Mouse (Mus musculus): Measurements from ENCODE around the gene 4933407L21Rik. TPM values are rescaled to one million over a fixed set of nuclear protein-coding genes. Genes with fewer than 3 reads are reported as not detected.
A peak's percentile ranks its signal among the peaks of the same experiment; 100 is the strongest.

Gene 4933407L21Rik
- 1 to 10 TPM in 1 of 2 experiments, under 1 TPM in 1; 0.45 to 1.1 TPM for total RNA-seq (2021)
- long read RNA-seq, experiment 1: 0 reads
- long read RNA-seq, experiment 2: 0 reads

GRCm38 (mm10) chr1:85928057-85928687 is at the start of gene 4933407L21Rik:
Gene 4933407L21Rik, plus strand, starts transcription at chr1:85928483.
- no peak for DNase-seq (ENCODE audit: low spot score in 2 of 2)

DNA sequence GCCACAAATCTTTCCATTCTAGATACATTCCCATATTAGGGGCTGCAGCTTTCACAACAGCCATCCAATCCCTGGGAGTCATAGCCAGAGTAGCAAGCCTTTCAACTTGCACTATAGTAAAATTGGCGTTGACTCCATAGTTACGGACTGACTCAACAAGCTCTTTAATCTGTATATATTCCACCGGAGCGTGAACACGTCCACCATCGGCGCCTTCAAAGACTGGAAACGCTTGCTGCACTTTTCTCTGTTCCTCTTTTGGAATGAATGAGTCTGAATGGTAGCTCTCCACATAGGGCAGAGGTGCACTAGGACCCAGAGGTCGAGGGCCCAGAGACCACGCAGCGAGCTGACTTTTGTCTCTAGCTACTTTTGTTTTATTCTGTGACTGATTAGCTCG is 46.3 kb upstream of the 4933407L21Rik start:
- DNase-seq (ENCODE audit: low spot score in 2 of 2): no peak

- no peak for DNase-seq (ENCODE audit: low spot score in 2 of 2)
Measured at GRCm38 (mm10) chr1:85887221-85887620, 41.1 kb upstream of the 4933407L21Rik start.

DNA sequence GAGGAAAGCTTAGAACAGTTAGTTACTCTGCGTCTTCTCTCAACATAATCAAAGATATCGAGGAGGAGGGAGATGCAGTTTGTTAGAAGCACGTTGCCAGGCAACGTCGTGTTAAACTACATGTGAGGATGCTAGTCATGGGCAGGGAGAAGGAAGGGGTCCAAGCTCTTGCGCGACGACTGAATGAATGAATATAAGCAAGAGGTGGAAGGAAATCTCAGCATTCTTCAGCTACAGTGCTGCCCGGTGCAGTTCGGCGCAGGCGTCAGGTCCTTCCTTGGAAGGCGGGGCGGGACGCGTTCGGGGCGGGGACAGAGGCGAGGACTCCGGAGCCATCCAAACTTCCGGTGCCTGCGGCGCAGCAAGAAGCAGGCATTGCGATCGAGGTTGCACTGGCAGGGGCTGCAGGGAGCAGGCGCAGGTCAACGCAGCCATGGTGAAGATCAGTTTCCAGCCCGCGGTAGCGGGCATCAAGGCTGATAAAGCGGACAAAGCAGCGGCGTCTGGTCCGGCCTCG is 34.0 kb upstream of the 4933407L21Rik start, which contains the start of gene Itm2c:
Gene Itm2c (plus strand): TSS at position 51 of the 517 bp plus-strand sequence.
- peak; percentile 79 to 87 for DNase-seq (ENCODE audit: low spot score in 2 of 2)

DNA sequence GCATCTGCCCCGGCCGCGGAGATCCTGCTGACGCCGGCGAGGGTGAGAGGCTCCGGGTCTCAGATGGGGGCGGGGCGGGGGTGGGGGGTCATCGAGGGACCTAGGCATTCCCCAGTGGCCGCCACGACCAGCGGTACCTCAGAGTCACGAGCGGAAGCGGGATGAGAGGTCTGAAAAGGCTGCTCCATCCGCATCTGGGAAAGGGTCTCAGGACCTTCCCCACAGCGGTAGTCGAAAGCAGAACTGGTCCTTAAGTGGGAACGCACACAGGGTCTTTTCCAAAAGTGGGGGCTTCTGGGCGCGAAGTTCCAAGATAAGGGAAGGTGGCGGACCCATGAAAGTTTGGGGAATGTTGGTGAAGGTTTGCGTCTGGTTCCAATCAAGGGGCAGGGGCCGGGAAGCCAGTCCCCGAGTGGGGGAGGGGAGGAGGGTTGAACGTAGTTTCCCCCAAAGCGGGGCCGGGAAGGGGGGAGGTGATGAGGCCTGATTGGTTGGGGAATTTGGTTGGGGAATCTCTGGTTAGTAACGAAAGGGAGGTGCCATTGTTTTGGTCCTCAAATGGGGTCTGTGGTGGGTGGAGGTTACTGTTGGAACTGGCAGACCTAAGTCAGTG is 33.4 kb upstream of the 4933407L21Rik start:
- no peak for DNase-seq (ENCODE audit: low spot score in 2 of 2)

DNA sequence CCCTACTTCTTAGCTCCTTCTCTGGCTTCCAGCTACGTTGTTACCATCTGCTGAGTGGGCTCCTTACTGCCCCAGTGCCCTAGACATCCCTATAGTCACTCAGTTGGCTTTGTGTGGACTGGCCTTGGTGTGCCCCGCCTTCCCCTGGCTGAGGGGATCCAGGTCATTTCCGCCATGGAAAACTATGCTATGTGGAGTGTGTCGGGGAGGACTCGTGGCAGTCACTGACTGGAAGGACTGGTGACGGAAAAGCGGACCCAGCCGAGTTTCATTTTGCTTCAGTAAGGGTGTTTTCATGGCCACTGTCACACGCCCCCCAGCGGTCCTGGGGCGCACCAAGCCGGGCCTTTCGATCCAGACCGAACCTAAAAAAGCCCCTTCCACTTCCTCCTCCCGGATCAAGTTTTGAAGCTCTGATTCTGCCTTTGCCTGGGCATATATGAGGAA is 32.9 kb upstream of the 4933407L21Rik start:
- DNase-seq (ENCODE audit: low spot score in 2 of 2): peak in 1 of 2 experiments; percentile 57

DNA sequence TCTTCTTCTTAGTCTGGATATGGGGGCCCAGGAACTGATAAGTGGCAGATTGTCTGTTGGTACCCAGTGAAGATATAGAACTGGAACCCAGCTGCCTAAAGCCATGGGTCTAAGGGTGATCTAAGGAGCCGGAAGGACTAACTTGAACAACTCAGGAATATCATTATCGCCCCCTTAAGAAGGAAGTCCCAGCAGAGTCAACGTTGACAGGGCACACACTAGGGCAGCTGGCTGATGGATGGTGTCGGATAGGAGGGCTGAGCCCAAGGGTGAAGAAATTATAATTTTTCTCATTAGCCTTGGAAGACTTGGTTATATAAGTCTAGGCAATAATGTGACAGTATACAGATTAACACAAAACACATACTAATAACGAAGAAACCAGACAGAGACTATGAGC is 32.2 kb upstream of the 4933407L21Rik start:
- DNase-seq (ENCODE audit: low spot score in 2 of 2): no peak

GRCm38 (mm10) chr1:85896781-85897700 is 31.2 kb upstream of the 4933407L21Rik start:
- no peak for DNase-seq (ENCODE audit: low spot score in 2 of 2)

GRCm38 (mm10) chr1:85897901-85898760 is 30.2 kb upstream of the 4933407L21Rik start:
- no peak for DNase-seq (ENCODE audit: low spot score in 2 of 2)

DNA sequence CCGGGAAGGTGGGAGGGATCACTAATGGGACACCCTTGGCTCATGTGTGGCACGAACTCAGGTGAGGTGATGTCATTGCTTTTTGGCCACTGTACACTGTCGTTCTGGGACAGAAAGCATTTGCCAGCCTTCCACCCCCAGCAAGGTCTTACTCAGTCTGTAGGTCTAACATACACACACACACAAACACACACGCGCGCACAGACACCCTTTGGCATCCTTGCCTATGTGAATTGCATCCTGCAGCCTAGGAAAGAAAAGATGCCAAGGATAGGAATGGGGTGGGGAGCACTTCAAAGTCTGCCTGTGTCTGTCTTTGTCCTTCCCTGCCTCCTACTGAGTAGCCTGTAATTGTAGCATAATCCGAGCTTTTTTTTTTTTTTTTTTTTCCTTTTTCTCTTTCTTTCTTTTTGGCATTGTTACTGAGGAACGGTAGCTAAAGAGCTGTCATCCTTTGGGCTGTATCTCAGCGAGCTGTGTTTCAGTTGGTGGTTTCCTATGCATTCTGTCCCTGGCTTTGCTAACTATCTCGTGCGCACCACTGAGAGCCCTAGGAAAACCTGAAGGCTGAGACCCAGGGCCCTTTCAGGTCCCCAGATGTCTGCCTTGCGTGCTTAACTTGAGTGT is 29.4 kb upstream of the 4933407L21Rik start:
- DNase-seq (ENCODE audit: low spot score in 2 of 2): no peak

DNA sequence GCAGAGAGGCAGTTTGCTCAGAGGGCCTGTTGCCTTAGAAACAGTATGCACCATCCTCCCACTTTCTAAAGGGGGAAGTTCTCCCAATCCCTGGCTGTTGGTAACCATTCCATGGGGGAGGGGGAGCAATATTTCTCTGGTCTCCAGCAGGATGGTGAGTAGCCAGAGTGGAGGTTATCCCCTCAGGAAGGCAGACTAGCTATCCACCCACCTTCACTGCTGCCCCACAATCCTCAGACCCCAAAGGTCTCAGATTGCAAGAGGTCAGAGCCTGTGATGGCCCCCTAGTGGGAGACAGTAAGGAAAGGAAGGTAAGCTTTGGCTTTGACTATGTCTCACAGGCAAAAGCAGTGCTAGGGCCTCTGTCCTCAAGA is 28.9 kb upstream of the 4933407L21Rik start:
- no peak for DNase-seq (ENCODE audit: low spot score in 2 of 2)

DNA sequence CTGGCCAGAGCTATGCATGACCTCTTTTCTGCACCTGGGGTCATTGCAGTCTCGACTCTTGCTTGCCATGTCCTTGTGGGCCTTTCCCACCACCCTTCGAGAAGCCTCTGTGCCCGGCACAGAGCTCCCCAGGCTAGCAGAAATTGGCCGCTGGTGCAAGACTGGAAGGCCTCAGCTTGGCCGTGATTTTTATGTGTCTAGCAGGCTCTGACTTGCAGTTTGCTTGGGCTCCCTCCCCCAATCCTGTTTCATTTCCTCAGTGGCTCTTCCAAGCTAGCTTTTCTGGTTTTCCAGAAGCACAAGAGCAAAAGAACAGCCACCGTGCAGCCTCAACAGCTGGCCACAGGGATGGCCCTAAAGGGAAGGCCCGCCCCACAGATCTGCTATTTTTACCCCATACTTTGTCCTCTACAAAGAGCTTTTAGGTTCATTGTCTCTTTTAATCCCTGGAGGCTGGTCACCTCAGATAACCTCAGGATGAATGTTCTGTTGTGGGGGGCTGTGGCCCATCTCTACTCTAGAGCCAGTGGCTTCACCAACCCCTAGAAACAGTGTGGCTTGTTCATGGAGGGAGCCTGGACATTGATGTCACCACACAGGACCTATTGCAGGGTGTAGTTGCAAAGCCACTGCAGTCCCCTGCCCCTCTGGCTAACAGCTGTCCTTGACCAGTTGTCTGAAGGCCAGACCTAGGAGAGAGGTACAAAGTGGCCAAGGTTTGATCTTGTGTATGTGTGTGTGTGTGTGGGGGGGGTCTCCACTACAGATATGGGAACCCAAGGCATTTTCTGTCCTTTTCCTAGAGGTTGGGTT is 27.6 kb upstream of the 4933407L21Rik start:
- DNase-seq (ENCODE audit: low spot score in 2 of 2): no peak

DNA sequence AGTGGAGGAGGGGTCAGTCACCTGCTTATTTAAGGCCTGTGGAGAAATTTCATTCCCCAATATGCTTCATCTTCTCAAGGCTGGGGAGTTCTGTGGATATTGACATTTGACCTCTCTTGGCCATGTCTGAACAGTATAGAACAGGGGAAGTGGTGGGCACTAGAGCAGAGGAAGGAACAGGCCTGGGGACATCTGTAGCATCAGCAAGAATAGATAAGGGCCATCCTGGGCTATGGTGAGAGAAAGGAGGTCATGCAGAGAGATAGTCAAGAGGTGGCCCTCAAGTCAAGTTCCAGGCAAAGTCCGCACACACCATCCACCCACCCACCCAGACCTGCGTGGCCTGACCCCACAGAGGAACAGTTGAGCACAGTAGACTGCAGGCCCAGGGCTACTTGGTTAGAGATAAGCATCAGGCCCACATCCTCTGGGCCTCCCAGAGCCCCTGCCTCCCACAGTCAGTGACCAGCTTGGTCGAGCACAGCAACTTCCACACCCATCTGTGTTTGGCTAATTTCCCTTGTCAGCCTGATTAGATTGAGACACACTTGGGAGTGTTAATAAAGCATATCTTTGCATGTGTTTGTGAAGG is 26.7 kb upstream of the 4933407L21Rik start:
- no peak for DNase-seq (ENCODE audit: low spot score in 2 of 2)

DNA sequence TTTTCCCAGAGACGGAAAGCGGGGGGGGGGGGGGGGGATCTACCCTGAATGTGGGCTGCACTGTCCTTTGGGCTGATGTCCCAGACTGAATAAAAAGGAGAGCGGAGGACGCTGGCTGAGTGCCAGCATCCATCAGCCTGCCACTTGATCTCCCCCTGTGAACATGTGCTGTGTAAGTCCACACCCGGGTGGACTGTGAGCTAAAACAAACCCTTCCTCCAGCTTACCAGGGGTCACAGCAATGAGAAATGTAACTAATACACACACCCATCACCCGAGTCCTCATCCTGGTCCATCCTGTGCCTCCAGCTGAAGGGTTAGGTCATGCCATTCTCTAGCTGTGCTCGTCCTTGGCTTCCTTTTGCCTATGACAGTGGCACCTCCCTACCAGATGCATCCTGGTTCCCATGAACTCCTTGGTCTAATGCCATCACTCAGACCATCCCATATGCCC is 26.1 kb upstream of the 4933407L21Rik start:
- DNase-seq (ENCODE audit: low spot score in 2 of 2): no peak

DNA sequence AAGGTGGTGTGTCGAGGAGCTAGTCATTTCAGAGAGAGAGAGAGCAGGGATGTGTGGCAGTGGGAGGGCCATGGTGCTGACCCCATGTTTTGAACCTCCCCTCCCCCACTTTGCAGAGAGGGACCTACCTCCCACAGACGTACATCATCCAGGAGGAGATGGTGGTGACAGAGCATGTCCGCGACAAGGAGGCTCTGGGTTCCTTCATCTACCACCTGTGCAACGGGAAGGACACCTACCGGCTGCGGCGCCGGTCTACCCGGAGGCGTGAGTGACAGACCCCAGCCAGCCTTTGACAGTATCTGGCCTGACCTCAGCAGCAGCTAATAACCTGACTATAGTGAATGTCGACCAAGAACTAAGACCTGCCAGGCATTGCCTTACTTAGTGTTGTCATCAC is 21.4 kb upstream of the 4933407L21Rik start:
- DNase-seq (ENCODE audit: low spot score in 2 of 2): no peak

DNA sequence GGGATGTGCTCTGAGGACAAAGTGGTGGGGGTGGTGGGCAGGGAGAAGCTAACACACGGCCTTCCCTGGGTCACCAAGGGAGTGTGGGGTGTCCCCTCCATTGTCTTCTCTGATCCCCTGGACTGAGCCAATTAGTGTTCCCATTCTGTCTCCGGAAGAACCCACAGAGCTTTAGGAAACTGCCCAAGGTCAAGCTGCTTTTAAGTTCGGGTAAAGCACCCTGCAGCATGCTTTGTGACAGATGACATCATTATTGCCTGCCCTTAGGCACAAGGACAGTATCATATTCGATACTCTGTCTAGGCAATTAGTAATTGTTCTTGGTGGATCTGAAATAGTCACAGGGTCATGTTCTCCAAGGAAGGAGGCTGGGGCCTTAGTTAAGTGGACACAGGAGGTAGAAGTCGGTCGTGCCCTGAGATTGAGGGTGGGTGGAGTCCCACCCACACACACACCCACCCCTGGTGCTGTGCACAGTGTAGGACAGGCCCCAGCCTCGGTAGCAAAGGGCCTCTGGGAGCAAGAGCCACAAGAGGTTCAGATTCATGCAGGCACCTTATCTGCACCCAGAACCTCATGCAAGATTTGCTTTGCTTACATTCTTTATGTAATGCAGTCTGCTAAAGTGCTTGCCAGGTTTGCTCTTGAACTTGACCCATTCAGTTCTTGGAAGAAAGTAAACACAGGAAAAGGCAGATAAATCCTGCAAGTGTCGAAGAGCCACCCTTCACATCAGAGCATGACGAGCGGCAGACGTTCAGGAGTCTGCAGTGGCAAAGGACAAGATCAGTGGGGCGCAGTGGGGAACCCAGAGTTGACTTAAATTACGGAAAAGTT is 19.3 kb upstream of the 4933407L21Rik start:
- DNase-seq (ENCODE audit: low spot score in 2 of 2): no peak

DNA sequence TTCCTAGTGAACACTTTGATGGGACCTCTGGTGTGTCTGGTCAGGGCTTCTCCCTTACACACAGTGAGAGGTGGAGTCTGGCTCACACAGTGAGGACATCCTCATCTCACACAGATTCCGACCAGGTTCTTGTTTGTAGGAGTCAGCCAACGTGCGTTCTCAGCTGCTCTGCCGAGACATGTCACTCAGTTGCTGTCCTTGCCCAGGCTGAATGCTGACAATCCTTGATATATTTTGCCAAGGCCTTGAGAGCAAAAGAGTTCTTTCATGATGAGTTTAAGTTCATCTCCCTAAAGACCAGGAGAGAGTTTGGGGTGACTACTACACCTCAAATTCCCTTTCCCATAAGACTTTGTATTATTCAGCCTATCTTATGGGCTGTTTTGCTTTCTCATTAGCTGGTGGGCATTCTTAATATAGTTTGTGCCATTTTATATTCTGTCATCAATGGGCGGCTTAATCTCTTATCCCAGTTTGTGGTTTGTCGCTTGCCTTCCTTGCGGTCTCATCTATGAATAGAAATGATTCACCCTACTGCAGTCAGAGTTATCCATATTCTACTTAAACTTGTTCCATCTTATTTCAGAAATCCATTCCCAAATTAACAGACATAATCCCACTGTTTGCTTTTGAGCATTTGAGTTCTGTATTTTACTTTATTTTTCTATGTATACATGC is 15.1 kb upstream of the 4933407L21Rik start:
- no peak for DNase-seq (ENCODE audit: low spot score in 2 of 2)
